In the genomic region with DNA sequence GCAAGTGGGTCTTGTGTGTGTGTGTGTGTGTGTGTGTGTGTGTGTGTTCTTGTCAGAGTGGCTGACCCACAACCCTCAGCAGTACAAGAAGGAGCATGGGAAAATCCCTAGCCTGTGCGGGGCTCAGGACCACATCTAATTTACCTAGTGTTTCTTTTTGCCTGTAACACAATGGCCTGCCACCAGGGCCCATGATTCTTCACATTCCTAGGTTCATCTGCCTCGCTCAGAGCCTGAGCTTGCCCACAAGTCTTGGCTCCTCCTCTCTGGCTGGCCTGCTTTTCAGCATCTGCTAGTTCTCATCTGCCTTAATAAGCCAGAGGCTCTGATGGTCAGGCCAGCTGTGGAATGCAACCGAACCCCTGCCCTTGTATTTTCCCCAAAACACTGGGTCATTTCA, we compare ENCODE assay signal across 12 mouse cellular contexts. TPM values are rescaled to one million over a fixed set of nuclear protein-coding genes. Genes with fewer than 3 reads are reported as not detected.
DNase-seq lines count a peak whose midpoint lies in the region; ATAC-seq lines count a peak whose summit lies in the region.
"Had no signal": no experiment of that assay in that cellular context is flagged by ENCODE, and none has a peak within 500 bp of the region (broad histone marks: within the 10 kb centered on the region; RNA-seq: fewer than 3 reads in every experiment).

No protein-coding gene starts in this region.

- H3K9ac ChIP-seq in embryonic facial prominence, embryonic 13.5 days = 0 out of 2 replicates have a peak overlapping the region, but pooled peaks have one; percentile 11
- H3K9ac ChIP-seq: neural tube, embryonic 13.5 days had no signal

- H3K9me3 ChIP-seq in embryonic facial prominence, embryonic 13.5 days = no peaks in the 10 kb centered on the region
- H3K9me3 ChIP-seq: neural tube, embryonic 13.5 days had no signal

- whole genome bisulfite sequencing in embryonic facial prominence, embryonic 13.5 days = 26% methylated on average over 3 of the region's 3 CpGs

- peak; percentile 41 for DNase-seq in kidney, postnatal 14 days
- DNase-seq in kidney, adult 9 months = no peak
- peak; percentile 57 for DNase-seq in Muller cell, postnatal 12 days (ENCODE audit: inconsistent ontology term)
- DNase-seq in retina, postnatal 1 day = peak; percentile 56
- DNase-seq in thymus, adult 18-20 months = no peak
- DNase-seq: cerebellum, postnatal 14 days; heart, postnatal 4 days; layer of hippocampus, adult 9-11 months had no signal

- H3K4me2 ChIP-seq in embryonic facial prominence, embryonic 13.5 days = no peak overlapping the region
- H3K4me2 ChIP-seq: liver, embryonic 11.5 days; neural tube, embryonic 13.5 days had no signal

- no peak overlapping the region for H3K27ac ChIP-seq in embryonic facial prominence, embryonic 13.5 days
- H3K27ac ChIP-seq: neural tube, embryonic 13.5 days had no signal

- H3K27me3 ChIP-seq in embryonic facial prominence, embryonic 13.5 days = peaks cover 3% of the 10 kb centered on the region; the same call in 1 of the 2 replicates

- H3K4me3 ChIP-seq in embryonic facial prominence, embryonic 13.5 days = no peak overlapping the region
- H3K4me3 ChIP-seq: neural tube, embryonic 13.5 days had no signal

- H3K36me3 ChIP-seq in embryonic facial prominence, embryonic 13.5 days = no peaks in the 10 kb centered on the region
- H3K36me3 ChIP-seq: neural tube, embryonic 13.5 days had no signal

- ATAC-seq in embryonic facial prominence, embryonic 13.5 days (ENCODE audit: insufficient number of reproducible peaks, insufficient read depth, low FRiP score, low TSS enrichment, low read depth) = no peak
- no peak for ATAC-seq in activated CD4-positive, CD25-positive, alpha-beta regulatory T cell, adult 4 months

- H3K4me1 ChIP-seq in embryonic facial prominence, embryonic 13.5 days = peaks cover 47% of the 10 kb centered on the region

RNA-seq across cellular contexts. Expression of gene Dlx3, which starts 19.5 kb away (rescaled TPM):
- polyA plus RNA-seq in embryonic facial prominence, embryonic 13.5 days (2015; fragmentation: Nextera tagmentation; extraction: Ambion mirVana) = 21.5 and 30.8 TPM in 2 replicates
- not detected for polyA plus RNA-seq in activated CD4-positive, CD25-positive, alpha-beta regulatory T cell, adult 4 months (2017; shearing (Covaris generic))

RNA-seq across cellular contexts. Expression of gene Itga3, which starts 23.8 kb away (rescaled TPM):
- 7.0 and 9.2 TPM in 2 replicates for polyA plus RNA-seq in embryonic facial prominence, embryonic 13.5 days (2015; fragmentation: Nextera tagmentation; extraction: Ambion mirVana)
- under 1 TPM; 0.56 to 0.64 TPM for polyA plus RNA-seq in activated CD4-positive, CD25-positive, alpha-beta regulatory T cell, adult 4 months (2017; shearing (Covaris generic))

RNA-seq across cellular contexts. Expression of gene Dlx4, which starts 45.7 kb away (rescaled TPM):
- polyA plus RNA-seq in embryonic facial prominence, embryonic 13.5 days (2015; fragmentation: Nextera tagmentation; extraction: Ambion mirVana) = 3.0 and 3.8 TPM in 2 replicates
- not detected for polyA plus RNA-seq in activated CD4-positive, CD25-positive, alpha-beta regulatory T cell, adult 4 months (2017; shearing (Covaris generic))
- polyA plus RNA-seq: neural tube, embryonic 13.5 days had no signal

RNA-seq across cellular contexts. Expression of gene Pdk2, which starts 59.2 kb away (rescaled TPM):
- polyA plus RNA-seq in embryonic facial prominence, embryonic 13.5 days (2015; fragmentation: Nextera tagmentation; extraction: Ambion mirVana) = 33.2 and 33.7 TPM in 2 replicates
- polyA plus RNA-seq in activated CD4-positive, CD25-positive, alpha-beta regulatory T cell, adult 4 months (2017; shearing (Covaris generic)) = 1 to 10 TPM; 2.9 to 5.6 TPM

Comparison
In these comparisons a context has a peak if more than half of its experiments do, and no peak if none do; other contexts are left out.
1. DNase-seq: peak in kidney, postnatal 14 days (single experiment), Muller cell, postnatal 12 days (single experiment) and retina, postnatal 1 day (single experiment); none in kidney, adult 9 months (single experiment) and thymus, adult 18-20 months (0 of 2).
2. RNA of gene Dlx3, which starts 19.5 kb away (polyA plus RNA-seq): 21.5 to 30.8 TPM in embryonic facial prominence, embryonic 13.5 days; not detected in activated CD4-positive, CD25-positive, alpha-beta regulatory T cell, adult 4 months; every median in the first group is over 10 times any median in the second.